Mouse (Mus musculus): ENCODE data around the gene 2310061N02Rik. TPM values are rescaled to one million over a fixed set of nuclear protein-coding genes. Genes with fewer than 3 reads are reported as not detected.

2310061N02Rik gene
- polyA plus RNA-seq, 1 experiment = not detected

- H3K4me1 ChIP-seq (ENCODE audit: control insufficient read depth, insufficient read depth, low read length) = no peaks in the 10 kb centered on the region
- H3K27ac ChIP-seq (ENCODE audit: insufficient read depth, low read length) = no peak overlapping the region
- TF ChIP-seq POLR2A (IDR thresholded peaks at IDR 0.05; ENCODE audit: extremely low read depth, insufficient read depth, low read length) (no peak), CTCF (IDR thresholded peaks at IDR 0.05; ENCODE audit: extremely low read depth, insufficient read depth, low read length) (no peak)
- H3K4me3 ChIP-seq (ENCODE audit: insufficient read depth, low read length) = no peak overlapping the region
Measured at GRCm38 (mm10) chr16:88701072-88701864, 6.5 kb downstream of the 2310061N02Rik start.

- Histone ChIP-seq H3K27ac (ENCODE audit: insufficient read depth, low read length) (no peak overlapping the region), H3K4me1 (ENCODE audit: control insufficient read depth, insufficient read depth, low read length) (no peaks in the 10 kb centered on the region), H3K4me3 (ENCODE audit: insufficient read depth, low read length) (no peak overlapping the region)
- TF ChIP-seq POLR2A (IDR thresholded peaks at IDR 0.05; ENCODE audit: extremely low read depth, insufficient read depth, low read length) (no peak), CTCF (IDR thresholded peaks at IDR 0.05; ENCODE audit: extremely low read depth, insufficient read depth, low read length) (no peak)
Measured at GRCm38 (mm10) chr16:88696256-88696655, 11.5 kb downstream of the 2310061N02Rik start.

- Histone ChIP-seq H3K4me1 (ENCODE audit: control insufficient read depth, insufficient read depth, low read length) (no peaks in the 10 kb centered on the region), H3K27ac (ENCODE audit: insufficient read depth, low read length) (no peak overlapping the region), H3K4me3 (ENCODE audit: insufficient read depth, low read length) (no peak overlapping the region)
- TF ChIP-seq POLR2A (IDR thresholded peaks at IDR 0.05; ENCODE audit: extremely low read depth, insufficient read depth, low read length) = no peak
Measured at GRCm38 (mm10) chr16:88681282-88681681, 26.5 kb downstream of the 2310061N02Rik start.

- Histone ChIP-seq H3K27ac (ENCODE audit: insufficient read depth, low read length) (no peak overlapping the region), H3K4me3 (ENCODE audit: insufficient read depth, low read length) (no peak overlapping the region), H3K4me1 (ENCODE audit: control insufficient read depth, insufficient read depth, low read length) (no peaks in the 10 kb centered on the region)
- no peak for TF ChIP-seq CTCF (IDR thresholded peaks at IDR 0.05; ENCODE audit: extremely low read depth, insufficient read depth, low read length)
- TF ChIP-seq POLR2A (IDR thresholded peaks at IDR 0.05; ENCODE audit: extremely low read depth, insufficient read depth, low read length) = no peak
Measured at GRCm38 (mm10) chr16:88679099-88679498, 28.7 kb downstream of the 2310061N02Rik start.

DNA sequence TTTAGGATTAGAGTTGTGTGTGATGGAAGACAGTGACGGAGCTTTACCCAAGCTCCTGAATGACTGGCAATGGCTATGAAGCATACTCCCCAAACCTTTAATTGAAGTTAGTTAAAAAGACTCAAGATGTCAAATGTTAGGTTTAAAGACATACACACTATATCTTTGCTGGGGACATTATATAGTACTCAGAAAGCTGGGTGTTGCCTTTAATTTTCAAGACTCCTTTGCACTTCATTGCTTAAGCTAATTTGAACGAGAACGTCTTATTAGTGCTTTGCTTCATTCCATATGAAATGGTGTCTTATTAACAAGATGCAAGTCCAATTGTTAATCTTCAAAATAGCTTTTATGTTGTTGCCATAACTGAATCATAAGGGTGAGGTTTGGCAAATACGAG lies 36.2 kb downstream of the 2310061N02Rik start, which contains the start of gene Krtap27-1:
Gene Krtap27-1, minus strand, starts transcription at position 101 of the 400 bp plus-strand sequence.
- no peak within 1 kb of the TSS for H3K4me3 ChIP-seq (ENCODE audit: insufficient read depth, low read length)
- H3K27ac ChIP-seq (ENCODE audit: insufficient read depth, low read length) = no peak within 1 kb of the TSS
- no peaks in the 10 kb centered on the region for H3K4me1 ChIP-seq (ENCODE audit: control insufficient read depth, insufficient read depth, low read length)
- TF ChIP-seq CTCF (IDR thresholded peaks at IDR 0.05; ENCODE audit: extremely low read depth, insufficient read depth, low read length) (no peak), POLR2A (IDR thresholded peaks at IDR 0.05; ENCODE audit: extremely low read depth, insufficient read depth, low read length) (no peak)

DNA sequence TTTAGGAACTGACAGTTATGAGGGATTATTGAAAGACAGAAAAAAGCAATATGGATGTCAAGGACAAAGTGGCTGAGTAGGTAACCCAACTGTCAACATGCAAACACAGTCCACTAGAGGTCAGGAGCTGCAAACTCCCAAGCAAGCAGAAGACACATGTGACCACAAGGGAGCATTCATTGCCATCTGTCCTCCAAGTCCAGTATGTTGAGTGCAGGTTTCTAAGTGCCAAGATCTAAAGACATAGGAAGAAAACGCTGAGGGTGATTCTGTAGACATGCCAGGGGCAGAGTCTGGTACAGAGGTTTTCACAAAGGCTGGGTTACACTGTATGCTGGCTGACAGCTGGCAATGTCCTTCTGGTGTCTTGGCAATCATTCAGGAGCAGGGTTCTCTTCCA lies 50.3 kb downstream of the 2310061N02Rik start:
- Histone ChIP-seq H3K27ac (ENCODE audit: insufficient read depth, low read length) (no peak overlapping the region), H3K4me1 (ENCODE audit: control insufficient read depth, insufficient read depth, low read length) (no peaks in the 10 kb centered on the region), H3K4me3 (ENCODE audit: insufficient read depth, low read length) (no peak overlapping the region)
- TF ChIP-seq POLR2A (IDR thresholded peaks at IDR 0.05; ENCODE audit: extremely low read depth, insufficient read depth, low read length) (no peak), CTCF (IDR thresholded peaks at IDR 0.05; ENCODE audit: extremely low read depth, insufficient read depth, low read length) (0 out of 2 replicates have a peak, but pooled peaks have one; percentile 5)

Other genes with a start within 250 kb of the 2310061N02Rik start
- not detected in 2 replicates for gene Cldn17, start 201.0 kb downstream of the 2310061N02Rik start, polyA plus RNA-seq (2012; rRNA removed)
- not detected in 2 replicates for gene Cldn8, start 144.8 kb downstream of the 2310061N02Rik start, polyA plus RNA-seq (2012; rRNA removed)
- not detected in 2 replicates for gene Krtap24-1, start 95.7 kb downstream of the 2310061N02Rik start, polyA plus RNA-seq (2012; rRNA removed)
- not detected in 2 replicates for gene 2310079G19Rik, start 80.3 kb downstream of the 2310061N02Rik start, polyA plus RNA-seq (2012; rRNA removed)
- gene Krtap26-1, start 60.2 kb downstream of the 2310061N02Rik start, polyA plus RNA-seq (2012; rRNA removed) = not detected in 2 replicates
- not detected in 2 replicates for gene Krtap27-1, start 36.3 kb downstream of the 2310061N02Rik start, polyA plus RNA-seq (2012; rRNA removed)
- gene Krtap13-1, start 20.9 kb upstream of the 2310061N02Rik start, polyA plus RNA-seq (2012; rRNA removed) = not detected in 2 replicates
- gene Krtap13, start 43.7 kb upstream of the 2310061N02Rik start, polyA plus RNA-seq (2012; rRNA removed) = not detected in 2 replicates
- not detected in 2 replicates for gene 2310034C09Rik, start 50.9 kb upstream of the 2310061N02Rik start, polyA plus RNA-seq (2012; rRNA removed)
- not detected in 2 replicates for gene 2310057N15Rik, start 66.2 kb upstream of the 2310061N02Rik start, polyA plus RNA-seq (2012; rRNA removed)
- not detected in 2 replicates for gene Gm5965, start 69.9 kb upstream of the 2310061N02Rik start, polyA plus RNA-seq (2012; rRNA removed)
- not detected in 2 replicates for gene Gm20741, start 104.3 kb upstream of the 2310061N02Rik start, polyA plus RNA-seq (2012; rRNA removed)
- not detected in 2 replicates for gene Krtap15, start 112.3 kb upstream of the 2310061N02Rik start, polyA plus RNA-seq (2012; rRNA removed)
- not detected in 2 replicates for gene Krtap14, start 118.2 kb upstream of the 2310061N02Rik start, polyA plus RNA-seq (2012; rRNA removed)
- not detected in 2 replicates for gene Krtap19-1, start 161.4 kb upstream of the 2310061N02Rik start, polyA plus RNA-seq (2012; rRNA removed)
- gene Krtap19-2, start 166.3 kb upstream of the 2310061N02Rik start, polyA plus RNA-seq (2012; rRNA removed) = not detected in 2 replicates
- not detected in 2 replicates for gene Krtap19-3, start 170.1 kb upstream of the 2310061N02Rik start, polyA plus RNA-seq (2012; rRNA removed)
- gene Krtap19-4, start 177.1 kb upstream of the 2310061N02Rik start, polyA plus RNA-seq (2012; rRNA removed) = not detected in 2 replicates
- gene Krtap19-5, start 188.5 kb upstream of the 2310061N02Rik start, polyA plus RNA-seq (2012; rRNA removed) = not detected in 2 replicates
- not detected in 2 replicates for gene Krtap19-9b, start 224.3 kb upstream of the 2310061N02Rik start, polyA plus RNA-seq (2012; rRNA removed)